Mouse (Mus musculus) thymus, postnatal 4 days (tissue): ENCODE data around the gene Alkbh3.

Experiments used
- DNase-seq: peaks from one replicate; pipeline ENCODE4 v3.0.0; 2021

The Alkbh3 gene

GRCm38 (mm10) chr2:93953726-93954125, 56.9 kb downstream of the Alkbh3 start:
- no peak for DNase-seq

- DNase-seq, result no peak
Observed at GRCm38 (mm10) chr2:93946976-93947375, 63.6 kb downstream of the Alkbh3 start.

DNA sequence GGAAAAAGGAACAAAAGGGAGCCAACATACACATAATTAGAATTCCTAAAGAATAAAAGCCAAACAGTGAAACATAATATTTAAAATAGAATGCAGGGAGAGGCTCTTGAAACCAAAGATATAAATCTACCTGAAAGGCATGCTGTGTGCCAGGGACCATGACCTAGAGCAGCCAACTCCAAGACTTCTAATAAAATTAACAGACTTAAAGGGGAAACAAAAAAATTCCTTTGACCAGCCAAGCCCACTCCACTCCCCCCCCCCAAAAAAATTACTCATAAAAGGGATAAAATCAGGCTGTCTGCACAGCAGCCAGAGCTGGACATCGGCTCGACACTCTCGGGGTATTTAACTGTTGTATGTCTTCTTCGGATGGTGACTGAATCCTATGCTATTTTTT, 65.8 kb downstream of the Alkbh3 start:
- no peak for DNase-seq

DNA sequence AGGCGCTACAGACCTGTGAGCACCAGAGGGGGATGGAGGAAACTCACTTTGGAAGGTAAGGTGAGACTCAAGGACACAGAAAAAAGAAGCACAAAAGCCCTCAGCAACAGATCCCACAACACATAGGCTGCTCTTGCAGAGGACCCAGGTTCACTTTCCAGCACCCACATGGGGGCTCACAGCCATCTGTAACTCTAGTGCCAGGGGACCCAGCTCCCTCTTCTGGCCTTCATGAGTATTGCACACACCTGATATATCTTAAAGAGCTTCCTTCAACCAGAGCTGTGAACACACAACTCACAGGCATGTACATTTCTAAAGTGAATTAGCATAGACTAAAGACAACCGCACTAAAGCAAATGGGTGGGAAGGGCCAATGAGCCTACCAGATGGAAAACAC, 66.5 kb downstream of the Alkbh3 start:
- peak; percentile 22 for DNase-seq

- DNase-seq, result no peak
Observed at GRCm38 (mm10) chr2:93941670-93942069, 68.9 kb downstream of the Alkbh3 start.

DNA sequence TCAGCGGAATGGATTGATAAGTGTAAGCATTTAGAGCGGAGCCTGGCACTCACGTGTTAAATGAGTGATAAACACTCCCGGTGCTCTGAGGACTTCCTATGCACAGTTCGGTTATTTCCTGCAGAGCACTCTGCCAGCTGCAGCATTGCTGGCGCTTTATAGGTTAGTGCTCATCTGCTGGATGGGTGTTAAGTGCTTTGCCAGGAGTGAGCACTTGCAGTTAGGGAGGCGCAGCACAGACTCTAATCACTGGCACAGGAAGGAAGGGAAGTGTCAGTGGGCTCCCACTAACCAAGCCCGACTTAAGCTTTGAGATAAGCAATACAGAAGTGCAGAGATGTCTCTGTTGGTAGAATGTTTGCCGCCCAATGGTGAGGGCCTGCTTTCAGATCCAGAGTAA, 72.1 kb downstream of the Alkbh3 start:
- DNase-seq, result no peak
